Mouse (Mus musculus): ENCODE data around the gene Fadd. TPM values are rescaled to one million over a fixed set of nuclear protein-coding genes. Genes with fewer than 3 reads are reported as not detected.
A peak's percentile ranks its signal among the peaks of the same experiment; 100 is the strongest.

Gene Fadd
- polyA plus RNA-seq, 1 experiment from 2014 or later: 15.2 TPM

GRCm38 (mm10) chr7:144612829-144613228 lies 30.6 kb upstream of the Fadd start:
- no peak overlapping the region for H3K4me2 ChIP-seq (replicated peaks; ENCODE audit: low read depth, low read length)
- 80% methylated on average over 4 of the region's 4 CpGs for WGBS
- ATAC-seq (ENCODE audit: low FRiP score, low TSS enrichment): no peak
- no peaks in the 10 kb centered on the region for H3K4me1 ChIP-seq (ENCODE audit: control insufficient read depth, insufficient read depth, low read length)
- no peak overlapping the region for H3K9ac ChIP-seq (ENCODE audit: low read depth, low read length)
- H3K27ac ChIP-seq (ENCODE audit: low read depth, low read length): no peak overlapping the region
- H3K27me3 ChIP-seq (ENCODE audit: control insufficient read depth, insufficient read depth, low read length): no peaks in the 10 kb centered on the region
- no peak overlapping the region for H3K4me3 ChIP-seq (ENCODE audit: low read length)
- 0 out of 2 replicates have a peak, but pooled peaks cover 3% of the 10 kb centered on the region for H3K36me3 ChIP-seq (ENCODE audit: control insufficient read depth, insufficient read depth, low read length)
- no peaks in the 10 kb centered on the region for H3K9me3 ChIP-seq (ENCODE audit: control insufficient read depth, low read length)

DNA sequence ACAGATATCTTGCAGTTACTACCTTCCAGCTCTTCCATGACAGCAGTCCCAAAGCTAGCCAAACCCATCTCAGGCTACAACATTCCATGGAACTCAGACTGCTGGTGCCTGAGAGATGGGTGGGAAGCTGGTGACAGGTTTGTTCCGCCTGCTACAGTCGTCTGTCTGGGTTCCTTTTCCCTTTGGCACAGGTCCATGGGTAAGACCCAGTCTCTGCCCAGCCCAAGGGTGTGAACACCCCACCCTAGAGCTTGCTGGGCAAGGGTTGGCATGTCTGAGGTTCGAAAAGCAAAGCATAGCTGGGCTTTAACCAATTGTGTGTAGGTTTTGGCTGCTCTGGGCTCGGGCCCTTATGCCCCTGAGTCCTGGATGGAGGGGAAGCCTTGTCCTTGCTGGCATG lies 30.1 kb upstream of the Fadd start:
- Histone ChIP-seq H3K27me3 (ENCODE audit: control insufficient read depth, insufficient read depth, low read length) (no peaks in the 10 kb centered on the region), H3K9ac (ENCODE audit: low read depth, low read length) (no peak overlapping the region), H3K4me3 (ENCODE audit: low read length) (no peak overlapping the region), H3K9me3 (ENCODE audit: control insufficient read depth, low read length) (no peaks in the 10 kb centered on the region), H3K4me2 (replicated peaks; ENCODE audit: low read depth, low read length) (no peak overlapping the region), H3K4me1 (ENCODE audit: control insufficient read depth, insufficient read depth, low read length) (no peaks in the 10 kb centered on the region), H3K36me3 (ENCODE audit: control insufficient read depth, insufficient read depth, low read length) (0 out of 2 replicates have a peak, but pooled peaks cover 2% of the 10 kb centered on the region), H3K27ac (ENCODE audit: low read depth, low read length) (no peak overlapping the region)
- WGBS: 81% methylated on average over 4 of the region's 4 CpGs
- no peak for ATAC-seq (ENCODE audit: low FRiP score, low TSS enrichment)

- no peak for ATAC-seq (ENCODE audit: low FRiP score, low TSS enrichment)
- H3K27ac ChIP-seq (ENCODE audit: low read depth, low read length): no peak overlapping the region
- no peak overlapping the region for H3K4me3 ChIP-seq (ENCODE audit: low read length)
- no peaks in the 10 kb centered on the region for H3K4me1 ChIP-seq (ENCODE audit: control insufficient read depth, insufficient read depth, low read length)
- H3K4me2 ChIP-seq (replicated peaks; ENCODE audit: low read depth, low read length): no peak overlapping the region
- no peaks in the 10 kb centered on the region for H3K36me3 ChIP-seq (ENCODE audit: control insufficient read depth, insufficient read depth, low read length)
- no peaks in the 10 kb centered on the region for H3K27me3 ChIP-seq (ENCODE audit: control insufficient read depth, insufficient read depth, low read length)
- WGBS: 89% methylated on average over 16 of the region's 16 CpGs
- H3K9ac ChIP-seq (ENCODE audit: low read depth, low read length): no peak overlapping the region
- no peaks in the 10 kb centered on the region for H3K9me3 ChIP-seq (ENCODE audit: control insufficient read depth, low read length)
Observed at GRCm38 (mm10) chr7:144611595-144611994, 29.3 kb upstream of the Fadd start.

GRCm38 (mm10) chr7:144609568-144609967 lies 27.3 kb upstream of the Fadd start:
- no peak overlapping the region for H3K27ac ChIP-seq (ENCODE audit: low read depth, low read length)
- WGBS: 90% methylated on average over 7 of the region's 7 CpGs
- H3K36me3 ChIP-seq (ENCODE audit: control insufficient read depth, insufficient read depth, low read length): 0 out of 2 replicates have a peak, but pooled peaks cover 4% of the 10 kb centered on the region
- no peak overlapping the region for H3K4me2 ChIP-seq (replicated peaks; ENCODE audit: low read depth, low read length)
- H3K4me1 ChIP-seq (ENCODE audit: control insufficient read depth, insufficient read depth, low read length): no peaks in the 10 kb centered on the region
- H3K27me3 ChIP-seq (ENCODE audit: control insufficient read depth, insufficient read depth, low read length): no peaks in the 10 kb centered on the region
- H3K9me3 ChIP-seq (ENCODE audit: control insufficient read depth, low read length): no peaks in the 10 kb centered on the region
- no peak overlapping the region for H3K4me3 ChIP-seq (ENCODE audit: low read length)
- H3K9ac ChIP-seq (ENCODE audit: low read depth, low read length): no peak overlapping the region
- ATAC-seq (ENCODE audit: low FRiP score, low TSS enrichment): no peak

- Histone ChIP-seq H3K4me2 (replicated peaks; ENCODE audit: low read depth, low read length) (no peak overlapping the region), H3K27me3 (ENCODE audit: control insufficient read depth, insufficient read depth, low read length) (no peaks in the 10 kb centered on the region), H3K4me3 (ENCODE audit: low read length) (no peak overlapping the region), H3K9me3 (ENCODE audit: control insufficient read depth, low read length) (no peaks in the 10 kb centered on the region), H3K27ac (ENCODE audit: low read depth, low read length) (no peak overlapping the region), H3K4me1 (ENCODE audit: control insufficient read depth, insufficient read depth, low read length) (no peaks in the 10 kb centered on the region), H3K36me3 (ENCODE audit: control insufficient read depth, insufficient read depth, low read length) (0 out of 2 replicates have a peak, but pooled peaks cover 4% of the 10 kb centered on the region), H3K9ac (ENCODE audit: low read depth, low read length) (no peak overlapping the region)
- ATAC-seq (ENCODE audit: low FRiP score, low TSS enrichment): no peak
- 93% methylated on average over 15 of the region's 15 CpGs for WGBS
Observed at GRCm38 (mm10) chr7:144607862-144608261, 25.6 kb upstream of the Fadd start.

GRCm38 (mm10) chr7:144604735-144605134 lies 22.5 kb upstream of the Fadd start:
- Histone ChIP-seq H3K36me3 (ENCODE audit: control insufficient read depth, insufficient read depth, low read length) (0 out of 2 replicates have a peak, but pooled peaks cover 4% of the 10 kb centered on the region), H3K9me3 (ENCODE audit: control insufficient read depth, low read length) (no peaks in the 10 kb centered on the region), H3K27me3 (ENCODE audit: control insufficient read depth, insufficient read depth, low read length) (no peaks in the 10 kb centered on the region), H3K4me3 (ENCODE audit: low read length) (no peak overlapping the region), H3K27ac (ENCODE audit: low read depth, low read length) (no peak overlapping the region), H3K9ac (ENCODE audit: low read depth, low read length) (no peak overlapping the region), H3K4me2 (replicated peaks; ENCODE audit: low read depth, low read length) (no peak overlapping the region), H3K4me1 (ENCODE audit: control insufficient read depth, insufficient read depth, low read length) (no peaks in the 10 kb centered on the region)
- 68% methylated on average over 4 of the region's 4 CpGs for WGBS
- no peak for ATAC-seq (ENCODE audit: low FRiP score, low TSS enrichment)

DNA sequence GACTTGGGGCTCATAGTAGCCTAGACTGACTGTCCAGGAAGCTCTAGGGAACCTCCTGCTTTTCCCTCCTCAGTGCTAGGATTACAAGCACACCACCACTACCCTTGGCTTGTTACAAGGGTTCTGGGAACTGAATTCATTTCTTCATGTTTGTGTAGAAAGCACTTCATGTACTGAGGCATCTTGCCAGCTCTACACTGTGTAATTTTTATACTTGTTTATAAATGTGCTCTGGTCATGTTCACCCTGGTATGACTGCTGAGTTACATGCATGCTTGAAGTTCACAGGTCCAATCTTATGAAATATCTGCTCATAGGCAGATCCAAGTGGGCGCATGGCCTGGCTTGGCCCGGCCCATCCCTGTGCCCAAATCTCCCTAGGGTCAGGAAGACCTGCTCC lies 22.0 kb upstream of the Fadd start:
- WGBS: 100% methylated on average over 2 of the region's 2 CpGs
- ATAC-seq (ENCODE audit: low FRiP score, low TSS enrichment): no peak
- no peak overlapping the region for H3K4me2 ChIP-seq (replicated peaks; ENCODE audit: low read depth, low read length)

GRCm38 (mm10) chr7:144600333-144600900 lies 18.2 kb upstream of the Fadd start:
- no peak overlapping the region for H3K4me3 ChIP-seq (ENCODE audit: low read length)
- WGBS: 45% methylated on average over 6 of the region's 6 CpGs
- H3K27ac ChIP-seq (ENCODE audit: low read depth, low read length): peak overlapping the region; percentile 73; the same call in 1 of the 2 replicates
- H3K36me3 ChIP-seq (ENCODE audit: control insufficient read depth, insufficient read depth, low read length): no peaks in the 10 kb centered on the region
- H3K9me3 ChIP-seq (ENCODE audit: control insufficient read depth, low read length): no peaks in the 10 kb centered on the region
- no peak overlapping the region for H3K4me2 ChIP-seq (replicated peaks; ENCODE audit: low read depth, low read length)
- H3K9ac ChIP-seq (ENCODE audit: low read depth, low read length): no peak overlapping the region
- no peaks in the 10 kb centered on the region for H3K4me1 ChIP-seq (ENCODE audit: control insufficient read depth, insufficient read depth, low read length)
- H3K27me3 ChIP-seq (ENCODE audit: control insufficient read depth, insufficient read depth, low read length): no peaks in the 10 kb centered on the region
- ATAC-seq (ENCODE audit: low FRiP score, low TSS enrichment): peak; percentile 65; the same call in 1 of the 2 replicates

More for the DNA sequence above, 22.0 kb upstream of the Fadd start:
- Histone ChIP-seq H3K27ac (ENCODE audit: low read depth, low read length) (no peak overlapping the region), H3K4me3 (ENCODE audit: low read length) (no peak overlapping the region), H3K27me3 (ENCODE audit: control insufficient read depth, insufficient read depth, low read length) (no peaks in the 10 kb centered on the region), H3K9ac (ENCODE audit: low read depth, low read length) (no peak overlapping the region), H3K4me1 (ENCODE audit: control insufficient read depth, insufficient read depth, low read length) (no peaks in the 10 kb centered on the region), H3K9me3 (ENCODE audit: control insufficient read depth, low read length) (no peaks in the 10 kb centered on the region), H3K36me3 (ENCODE audit: control insufficient read depth, insufficient read depth, low read length) (0 out of 2 replicates have a peak, but pooled peaks cover 4% of the 10 kb centered on the region)

GRCm38 (mm10) chr7:144589508-144589907 lies 7.2 kb upstream of the Fadd start:
- Histone ChIP-seq H3K27me3 (ENCODE audit: control insufficient read depth, insufficient read depth, low read length) (no peaks in the 10 kb centered on the region), H3K9me3 (ENCODE audit: control insufficient read depth, low read length) (no peaks in the 10 kb centered on the region), H3K4me3 (ENCODE audit: low read length) (no peak overlapping the region), H3K27ac (ENCODE audit: low read depth, low read length) (no peak overlapping the region), H3K9ac (ENCODE audit: low read depth, low read length) (no peak overlapping the region), H3K4me1 (ENCODE audit: control insufficient read depth, insufficient read depth, low read length) (no peaks in the 10 kb centered on the region), H3K36me3 (ENCODE audit: control insufficient read depth, insufficient read depth, low read length) (peaks cover 4% of the 10 kb centered on the region; the same call in 1 of the 2 replicates), H3K4me2 (replicated peaks; ENCODE audit: low read depth, low read length) (no peak overlapping the region)
- WGBS: 86% methylated on average over 3 of the region's 3 CpGs
- no peak for ATAC-seq (ENCODE audit: low FRiP score, low TSS enrichment)
